Mouse (Mus musculus) kidney, adult 18-20 months (tissue): ENCODE results near the gene Mov10.
A peak's percentile ranks its signal among the peaks of the same experiment; 100 is the strongest.
"Not testable (repeated sequence)": the region's sequence is repeated elsewhere in the genome, so short reads cannot be mapped to it uniquely, and the experiment has no call there.

Experiments used
- DNase-seq: peaks from one replicate; pipeline ENCODE4 v3.0.0; 2021

The Mov10 gene

GRCm38 (mm10) chr3:104817991-104818748 lies at the start of gene Mov10:
Mov10 (minus strand) TSS chr3:104818563.
- DNase-seq = peak; percentile 79

- not testable (repeated sequence) for DNase-seq
Observed at GRCm38 (mm10) chr3:104866674-104867073, 48.3 kb upstream of the Mov10 start.

GRCm38 (mm10) chr3:104865341-104865788 lies 47.0 kb upstream of the Mov10 start:
- no peak for DNase-seq

GRCm38 (mm10) chr3:104864651-104865340 lies 46.4 kb upstream of the Mov10 start:
- DNase-seq = peak; percentile 92

GRCm38 (mm10) chr3:104863786-104864650 lies 45.7 kb upstream of the Mov10 start, which contains the start of the genes St7l and Capza1:
St7l (plus strand) TSS chr3:104864005.
Capza1 (minus strand) TSS chr3:104864505.
- DNase-seq = peak; percentile 90

GRCm38 (mm10) chr3:104858560-104858959 lies 40.2 kb upstream of the Mov10 start:
- no peak for DNase-seq

GRCm38 (mm10) chr3:104856106-104856505 lies 37.7 kb upstream of the Mov10 start:
- DNase-seq = no peak

- DNase-seq = no peak
Observed at GRCm38 (mm10) chr3:104854866-104855265, 36.5 kb upstream of the Mov10 start.

- no peak for DNase-seq
Observed at GRCm38 (mm10) chr3:104854465-104854864, 36.1 kb upstream of the Mov10 start.

- peak; percentile 21 for DNase-seq
Observed at GRCm38 (mm10) chr3:104846601-104847000, 28.2 kb upstream of the Mov10 start.

- no peak for DNase-seq
Observed at GRCm38 (mm10) chr3:104841049-104841448, 22.7 kb upstream of the Mov10 start.

- DNase-seq = no peak
Observed at GRCm38 (mm10) chr3:104835797-104836196, 17.4 kb upstream of the Mov10 start.

GRCm38 (mm10) chr3:104822413-104822812 lies 4.0 kb upstream of the Mov10 start:
- no peak for DNase-seq

- DNase-seq = no peak
Observed at GRCm38 (mm10) chr3:104820426-104820825, 2.1 kb upstream of the Mov10 start.

- DNase-seq = no peak
Observed at GRCm38 (mm10) chr3:104818749-104819134, 379 bp upstream of the Mov10 start.

- DNase-seq = peak; percentile 80
Observed at GRCm38 (mm10) chr3:104817481-104817990, 827 bp downstream of the Mov10 start.

- no peak for DNase-seq
Observed at GRCm38 (mm10) chr3:104816130-104816529, 2.2 kb downstream of the Mov10 start.

- DNase-seq = no peak
Observed at GRCm38 (mm10) chr3:104815346-104815745, 3.0 kb downstream of the Mov10 start.

- DNase-seq = no peak
Observed at GRCm38 (mm10) chr3:104814746-104815145, 3.6 kb downstream of the Mov10 start.

- DNase-seq = not testable (repeated sequence)
Observed at GRCm38 (mm10) chr3:104813227-104813626, 5.1 kb downstream of the Mov10 start.

GRCm38 (mm10) chr3:104812254-104812653 lies 6.1 kb downstream of the Mov10 start:
- DNase-seq = no peak

- DNase-seq = no peak
Observed at GRCm38 (mm10) chr3:104811752-104812151, 6.6 kb downstream of the Mov10 start.

- no peak for DNase-seq
Observed at GRCm38 (mm10) chr3:104805539-104805938, 12.8 kb downstream of the Mov10 start.
